Mouse (Mus musculus) limb, embryonic 11.5 days (tissue): ENCODE measurements around the gene Syt2. TPM values are rescaled to one million over a fixed set of nuclear protein-coding genes. Genes with fewer than 3 reads are reported as not detected.

Experiments
- ATAC-seq: fragments of 200-750 bp; cut with Nextera tagmentation; 2 replicates; pipeline ENCODE4 v1.8.0; 2017; ENCODE audit warnings: low read depth; ENCODE audit not compliant: insufficient number of reproducible peaks, low FRiP score, low TSS enrichment
- DNase-seq: peaks from one replicate; pipeline ENCODE4 v3.0.0-alpha.2; 2015; ENCODE audit warnings: low spot score
- H3K27ac ChIP-seq: fragments of 300-500 bp; sonication (generic); replicated peaks from 2 replicates; pipeline ENCODE4 v1.5.1; 2014; ENCODE audit warnings: low read depth, mild to moderate bottlenecking, low read length
- H3K27me3 ChIP-seq: fragments of 300-500 bp; sonication (generic); 2 replicates; pipeline ENCODE4 v1.6.1; 2014; ENCODE audit warnings: mild to moderate bottlenecking, low read length, mixed read lengths; ENCODE audit not compliant: control insufficient read depth, insufficient read depth
- H3K36me3 ChIP-seq: fragments of 300-500 bp; sonication (generic); 2 replicates; pipeline ENCODE4 v1.6.1; 2014; ENCODE audit warnings: mild to moderate bottlenecking, low read length, moderate library complexity, mixed read lengths; ENCODE audit not compliant: control insufficient read depth, insufficient read depth
- H3K4me1 ChIP-seq: fragments of 300-500 bp; sonication (generic); 2 replicates; pipeline ENCODE4 v1.6.1; 2014; ENCODE audit warnings: low read length, mixed read lengths; ENCODE audit not compliant: control insufficient read depth, insufficient read depth
- H3K4me2 ChIP-seq: fragments of 300-500 bp; sonication (generic); 2 replicates; pipeline ENCODE4 v1.6.1; 2014; ENCODE audit warnings: low read depth, mild to moderate bottlenecking, moderate library complexity; ENCODE audit not compliant: severe bottlenecking
- H3K4me3 ChIP-seq: fragments of 300-500 bp; sonication (generic); 2 replicates; pipeline ENCODE4 v1.5.1; 2014; ENCODE audit warnings: low read depth, low read length
- H3K9ac ChIP-seq: fragments of 300-500 bp; sonication (generic); 2 replicates; pipeline ENCODE4 v1.6.1; 2014; ENCODE audit warnings: mild to moderate bottlenecking, low read length
- H3K9me3 ChIP-seq: fragments of 300-500 bp; sonication (generic); 2 replicates; pipeline ENCODE4 v1.6.1; 2016; ENCODE audit warnings: low read length; ENCODE audit not compliant: control insufficient read depth
- WGBS: fragments of 180-500 bp; shearing (Covaris S2); extraction: QIAGEN DNeasy Blood & Tissue Kit; methylation state at CpG from one replicate; pipeline ENCODE4 v1.1.7; 2014; 5-methylcytosine and 5-hydroxymethylcytosine counted together
- polyA plus RNA-seq: library from polyadenylated mRNA; unstranded; fragments of >200 nt; fragmentation: Nextera tagmentation; extraction: Ambion mirVana; gene quantifications from 2 replicates; pipeline ENCODE4 v1.2.1, GENCODE M21; 2014

The Syt2 gene
- polyA plus RNA-seq, 1 experiment from 2014 or later, result 0.28 TPM

GRCm38 (mm10) chr1:134682460-134682859 is 36.0 kb downstream of the Syt2 start:
- Histone ChIP-seq H3K4me2 (no peak overlapping the region), H3K9ac (no peak overlapping the region), H3K4me3 (no peak overlapping the region), H3K27me3 (no peaks in the 10 kb centered on the region), H3K9me3 (no peaks in the 10 kb centered on the region), H3K4me1 (no peaks in the 10 kb centered on the region), H3K27ac (no peak overlapping the region), H3K36me3 (no peaks in the 10 kb centered on the region)
- 33% methylated on average over 9 of the region's 9 CpGs for WGBS
- ATAC-seq, result no peak
- peak; percentile 39 for DNase-seq

GRCm38 (mm10) chr1:134686834-134687421 is 40.5 kb downstream of the Syt2 start:
- DNase-seq, result no peak
- Histone ChIP-seq H3K4me1 (no peaks in the 10 kb centered on the region), H3K27me3 (no peaks in the 10 kb centered on the region), H3K9me3 (no peaks in the 10 kb centered on the region), H3K27ac (no peak overlapping the region), H3K9ac (no peak overlapping the region), H3K4me3 (no peak overlapping the region), H3K4me2 (no peak overlapping the region), H3K36me3 (no peaks in the 10 kb centered on the region)
- WGBS, result 51% methylated on average over 4 of the region's 4 CpGs
- no peak for ATAC-seq

- Histone ChIP-seq H3K4me3 (no peak overlapping the region), H3K9ac (no peak overlapping the region), H3K27ac (no peak overlapping the region), H3K9me3 (no peaks in the 10 kb centered on the region), H3K4me1 (no peaks in the 10 kb centered on the region), H3K4me2 (no peak overlapping the region), H3K27me3 (no peaks in the 10 kb centered on the region), H3K36me3 (no peaks in the 10 kb centered on the region)
- WGBS, result 74% methylated on average over 2 of the region's 2 CpGs
- no peak for ATAC-seq
- no peak for DNase-seq
Measured at GRCm38 (mm10) chr1:134696302-134696701, 49.8 kb downstream of the Syt2 start.

GRCm38 (mm10) chr1:134697073-134697472 is 50.6 kb downstream of the Syt2 start:
- no peaks in the 10 kb centered on the region for H3K9me3 ChIP-seq
- H3K27ac ChIP-seq, result no peak overlapping the region
- no peak for ATAC-seq
- no peaks in the 10 kb centered on the region for H3K36me3 ChIP-seq
- 85% methylated on average over 4 of the region's 4 CpGs for WGBS
- H3K4me3 ChIP-seq, result no peak overlapping the region
- H3K4me1 ChIP-seq, result no peaks in the 10 kb centered on the region
- no peak overlapping the region for H3K9ac ChIP-seq
- no peak overlapping the region for H3K4me2 ChIP-seq
- no peaks in the 10 kb centered on the region for H3K27me3 ChIP-seq
- DNase-seq, result no peak

- Histone ChIP-seq H3K36me3 (no peaks in the 10 kb centered on the region), H3K9ac (no peak overlapping the region), H3K27ac (no peak overlapping the region), H3K4me1 (no peaks in the 10 kb centered on the region), H3K27me3 (no peaks in the 10 kb centered on the region), H3K9me3 (no peaks in the 10 kb centered on the region), H3K4me2 (no peak overlapping the region), H3K4me3 (no peak overlapping the region)
- ATAC-seq (no peak), DNase-seq (no peak)
- 89% methylated on average over 17 of the region's 17 CpGs for WGBS
Measured at GRCm38 (mm10) chr1:134697522-134698250, 51.2 kb downstream of the Syt2 start.

DNA sequence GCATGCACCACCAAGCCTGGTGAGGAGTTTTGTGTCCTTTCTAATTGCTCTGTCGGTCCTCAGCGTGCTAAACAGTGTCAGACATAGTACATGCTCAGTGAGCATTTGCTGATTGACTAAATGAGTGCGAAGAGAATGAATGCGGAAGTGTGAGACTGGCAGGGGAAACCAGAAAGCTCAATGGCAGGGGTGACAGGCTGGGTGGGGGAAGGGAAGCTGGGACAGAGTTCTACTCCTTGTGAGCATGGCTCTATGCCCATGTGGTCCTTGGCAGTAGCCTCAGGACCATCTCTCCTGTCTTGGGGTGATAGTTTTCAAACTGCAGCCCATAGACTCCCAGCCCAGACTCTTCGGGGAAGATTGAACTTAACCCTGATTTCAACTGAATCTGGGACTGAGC is 52.0 kb downstream of the Syt2 start:
- 78% methylated on average over 5 of the region's 5 CpGs for WGBS

DNA sequence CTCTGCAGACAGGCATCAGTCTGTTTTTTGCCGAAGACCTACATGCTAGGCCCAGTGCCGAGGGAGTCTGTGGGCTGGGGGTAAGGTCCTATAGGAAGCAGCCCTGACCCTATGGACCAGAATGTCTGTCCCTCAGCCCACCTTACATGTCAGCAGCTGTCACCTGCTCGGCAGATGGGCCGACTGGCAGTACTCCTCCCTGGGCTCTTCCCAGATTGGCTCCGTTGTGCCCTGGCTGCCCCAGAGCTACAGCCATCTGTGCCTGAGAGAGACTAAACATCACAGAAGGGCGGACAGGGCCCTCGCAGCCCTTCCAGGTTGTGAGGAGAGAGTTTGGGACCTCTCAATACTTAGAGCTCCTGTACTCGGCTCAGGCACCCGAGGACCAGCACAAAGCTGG is 52.9 kb downstream of the Syt2 start:
- no peaks in the 10 kb centered on the region for H3K27me3 ChIP-seq
- H3K4me1 ChIP-seq, result no peaks in the 10 kb centered on the region
- H3K27ac ChIP-seq, result no peak overlapping the region
- no peak for DNase-seq
- H3K4me2 ChIP-seq, result no peak overlapping the region
- H3K4me3 ChIP-seq, result no peak overlapping the region
- WGBS, result 73% methylated on average over 9 of the region's 9 CpGs
- H3K36me3 ChIP-seq, result no peaks in the 10 kb centered on the region
- H3K9ac ChIP-seq, result no peak overlapping the region
- ATAC-seq, result no peak
- no peaks in the 10 kb centered on the region for H3K9me3 ChIP-seq

More for the DNA sequence above, 52.0 kb downstream of the Syt2 start:
- Histone ChIP-seq H3K4me2 (no peak overlapping the region), H3K9me3 (no peaks in the 10 kb centered on the region), H3K9ac (no peak overlapping the region), H3K27me3 (no peaks in the 10 kb centered on the region), H3K36me3 (no peaks in the 10 kb centered on the region), H3K4me3 (no peak overlapping the region), H3K27ac (no peak overlapping the region), H3K4me1 (no peaks in the 10 kb centered on the region)
- DNase-seq (no peak), ATAC-seq (no peak)

DNA sequence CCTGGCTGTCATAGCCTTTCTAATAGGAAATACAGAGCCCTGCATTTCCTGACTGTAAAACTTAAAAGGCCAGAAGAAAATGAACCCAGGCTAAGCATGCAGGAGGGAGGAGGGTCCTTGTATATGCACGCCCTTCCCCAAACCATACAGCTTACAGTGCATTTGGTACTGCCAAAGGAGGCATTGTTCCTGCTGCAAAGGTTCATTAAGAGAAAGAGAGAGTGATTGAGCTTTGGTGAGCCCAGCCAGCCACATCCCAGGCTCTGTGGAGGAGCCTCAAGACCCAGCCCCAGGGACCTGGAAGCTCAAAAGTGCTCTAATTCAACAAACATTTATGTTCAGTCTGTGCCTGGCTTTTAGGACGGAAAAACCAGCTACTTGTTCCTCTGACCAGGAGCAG is 53.7 kb downstream of the Syt2 start:
- Histone ChIP-seq H3K4me2 (no peak overlapping the region), H3K27me3 (no peaks in the 10 kb centered on the region), H3K27ac (no peak overlapping the region; the same call in 1 of the 2 replicates), H3K9ac (no peak overlapping the region), H3K36me3 (no peaks in the 10 kb centered on the region), H3K4me3 (no peak overlapping the region), H3K4me1 (no peaks in the 10 kb centered on the region), H3K9me3 (no peaks in the 10 kb centered on the region)
- DNase-seq (no peak), ATAC-seq (no peak)
- 60% methylated on average over 2 of the region's 2 CpGs for WGBS
